Mouse (Mus musculus): ENCODE measurements around the gene Hus1. TPM values are rescaled to one million over a fixed set of nuclear protein-coding genes. Genes with fewer than 3 reads are reported as not detected.

Hus1 gene
- total and polyA plus RNA-seq, 3 experiments = 14.3 to 31.0 (median 29.9) TPM

DNA sequence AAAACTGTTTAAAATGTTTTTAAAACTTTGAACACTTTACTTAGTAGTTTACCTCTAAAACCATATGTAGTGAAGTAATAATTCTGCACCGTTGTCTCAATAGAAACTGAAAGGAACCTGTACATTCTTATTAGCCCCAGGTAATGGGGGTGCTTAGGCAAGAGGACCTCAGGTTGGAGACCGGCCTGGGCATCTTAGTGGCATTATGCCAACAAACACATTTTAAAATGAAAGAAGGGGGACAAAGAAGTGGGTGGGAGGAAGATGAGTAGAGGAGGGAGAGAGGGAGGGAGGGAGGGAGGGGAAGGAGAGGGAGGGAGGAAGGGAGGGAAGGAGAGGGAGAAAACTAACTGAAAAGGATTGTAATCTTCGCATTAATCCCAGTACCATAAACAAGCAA, 357 bp upstream of the Hus1 start:
- DNase-seq (ENCODE audit: extremely low read depth) = no peak
- peaks cover 16 to 26% of the 10 kb centered on the region in 2 experiments for H3K36me3 ChIP-seq (replicated peaks in 1 of 2; ENCODE audit: control insufficient read depth in 1 of 2, insufficient read depth in 1 of 2, low read length in 1 of 2)
- in situ Hi-C loops (cut with MboI; ENCODE audit: low pct_ligation_motif_present, low pct_unique_long_range_greater_than_20kb, low sequenced_read_pairs) (no loop called here), dilution Hi-C loops (cut with MboI; ENCODE audit: extremely low pct_ligation_motif_present, extremely low pct_unique_long_range_greater_than_20kb, low sequenced_read_pairs) (no loop called here)
- peak overlapping the region; percentile 65; the same call in 1 of the 2 replicates for H3K9ac ChIP-seq (ENCODE audit: insufficient read depth, low read depth)
- H3K9me3 ChIP-seq (replicated peaks; ENCODE audit: low read length) = no peaks in the 10 kb centered on the region
- TF ChIP-seq ZNF384 (IDR thresholded peaks at IDR 0.05; ENCODE audit: low read depth, low read length) = no peak
- TF ChIP-seq ELF1 (IDR thresholded peaks at IDR 0.05; ENCODE audit: low read depth, low read length) = no peak
- TF ChIP-seq MAX (IDR thresholded peaks at IDR 0.05; ENCODE audit: low read length) = no peak
- TF ChIP-seq ETS1 (conservative IDR thresholded peaks at IDR 0.05; ENCODE audit: low read depth, low read length) = no peak
- TF ChIP-seq MAFK (IDR thresholded peaks at IDR 0.05; ENCODE audit: insufficient replicate concordance, low read length) = no peak
- H3K4me2 ChIP-seq (ENCODE audit: insufficient read depth, low read depth, poor library complexity, severe bottlenecking) = peak overlapping the region; percentile 41
- H3K27ac ChIP-seq (ENCODE audit: insufficient read depth, low read depth) = no peak overlapping the region
- H3K79me2 ChIP-seq (replicated peaks; ENCODE audit: control insufficient read depth, extremely low read depth, insufficient read depth, poor library complexity, severe bottlenecking) = peaks cover 14% of the 10 kb centered on the region
- peaks cover 39% of the 10 kb centered on the region for H3K27me3 ChIP-seq (replicated peaks)
- H3K4me3 ChIP-seq (replicated peaks in 1 of 3; ENCODE audit: low read depth in 2 of 3, low read length in 2 of 3, poor library complexity in 1 of 3) = peak overlapping the region; percentile 77 to 87 (median 86)
- H3K4me1 ChIP-seq (ENCODE audit: control insufficient read depth in 1 of 2, insufficient read depth in 2 of 2) = peaks cover 4 to 23% of the 10 kb centered on the region in 2 experiments; a peak in 3 of 4 replicates

DNA sequence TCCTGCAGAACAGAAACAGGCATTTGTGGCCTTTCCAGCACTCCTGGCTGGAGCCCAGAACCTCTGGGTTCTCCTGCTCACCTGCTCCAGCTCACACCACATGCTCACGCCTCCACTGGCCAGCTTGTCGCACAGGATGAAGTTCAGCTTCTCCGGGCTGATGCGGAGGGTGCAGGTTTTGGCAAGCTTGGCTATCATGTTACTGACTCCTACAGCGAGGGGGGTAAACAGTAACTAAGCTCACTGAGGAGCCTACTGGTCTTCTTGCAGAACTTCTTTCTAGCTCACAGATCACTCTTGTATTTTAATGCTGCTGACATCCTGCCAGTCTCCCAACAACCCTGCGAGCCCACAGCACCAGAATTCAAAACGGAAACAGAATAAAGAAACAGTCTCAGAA, 575 bp downstream of the Hus1 start:
- peak overlapping the region; percentile 91 for H3K4me2 ChIP-seq (ENCODE audit: insufficient read depth, low read depth, poor library complexity, severe bottlenecking)
- peak overlapping the region; percentile 65 for H3K9ac ChIP-seq (ENCODE audit: insufficient read depth, low read depth)
- peaks cover 23 to 35% of the 10 kb centered on the region in 2 experiments for H3K36me3 ChIP-seq (replicated peaks in 1 of 2; ENCODE audit: control insufficient read depth in 1 of 2, insufficient read depth in 1 of 2, low read length in 1 of 2)
- in situ Hi-C loops (cut with MboI; ENCODE audit: low pct_ligation_motif_present, low pct_unique_long_range_greater_than_20kb, low sequenced_read_pairs) (no loop called here), dilution Hi-C loops (cut with MboI; ENCODE audit: extremely low pct_ligation_motif_present, extremely low pct_unique_long_range_greater_than_20kb, low sequenced_read_pairs) (no loop called here)
- H3K79me2 ChIP-seq (replicated peaks; ENCODE audit: control insufficient read depth, extremely low read depth, insufficient read depth, poor library complexity, severe bottlenecking) = peaks cover 14% of the 10 kb centered on the region
- H3K4me3 ChIP-seq (replicated peaks in 1 of 3; ENCODE audit: low read depth in 2 of 3, low read length in 2 of 3, poor library complexity in 1 of 3) = peak overlapping the region; percentile 75 to 87 (median 86)
- TF ChIP-seq PAX5 (IDR thresholded peaks at IDR 0.05; ENCODE audit: low read length) (no peak), RCOR1 (conservative IDR thresholded peaks at IDR 0.05; ENCODE audit: low read depth, low read length) (no peak), ELF1 (IDR thresholded peaks at IDR 0.05; ENCODE audit: low read depth, low read length) (no peak), CTCF (conservative IDR thresholded peaks at IDR 0.05 in 1 of 2, IDR thresholded peaks at IDR 0.05 in 1 of 2; ENCODE audit: low read depth in 2 of 2, low read length in 2 of 2) (no peak), TCF12 (IDR thresholded peaks at IDR 0.05; ENCODE audit: low read depth, low read length) (no peak), HCFC1 (IDR thresholded peaks at IDR 0.05; ENCODE audit: low read depth, low read length) (no peak), SMC3 (IDR thresholded peaks at IDR 0.05; ENCODE audit: low read depth, low read length) (no peak), MAZ (IDR thresholded peaks at IDR 0.05; ENCODE audit: low read depth, low read length) (no peak), MXI1 (IDR thresholded peaks at IDR 0.05; ENCODE audit: low read depth, low read length) (peak; percentile 1; the same call in 1 of the 2 replicates), NELFE (IDR thresholded peaks at IDR 0.05; ENCODE audit: low read depth, low read length) (no peak), IRF4 (IDR thresholded peaks at IDR 0.05; ENCODE audit: low read depth, low read length) (no peak), ZMIZ1 (IDR thresholded peaks at IDR 0.05; ENCODE audit: low read depth, low read length) (no peak), MAX (IDR thresholded peaks at IDR 0.05; ENCODE audit: low read length) (0 out of 2 replicates have a peak, but pooled peaks have one; percentile 3), MAFK (IDR thresholded peaks at IDR 0.05; ENCODE audit: insufficient replicate concordance, low read length) (no peak)
- H3K27ac ChIP-seq (ENCODE audit: insufficient read depth, low read depth) = peak overlapping the region; percentile 73; the same call in 1 of the 2 replicates
- peaks cover 2 to 23% of the 10 kb centered on the region in 2 experiments; a peak in 3 of 4 replicates for H3K4me1 ChIP-seq (ENCODE audit: control insufficient read depth in 1 of 2, insufficient read depth in 2 of 2)
- no peaks in the 10 kb centered on the region for H3K9me3 ChIP-seq (replicated peaks; ENCODE audit: low read length)
- peak; percentile 47 for DNase-seq (ENCODE audit: extremely low read depth)
- H3K27me3 ChIP-seq (replicated peaks) = peaks cover 30% of the 10 kb centered on the region
